Mouse (Mus musculus) yolk sac, embryonic 10.5 days (tissue): Measurements from ENCODE around the gene Dlgap1.

ENCODE experiments used
- DNase-seq: peaks from one replicate; pipeline ENCODE4 v3.0.0-alpha.2; 2017; ENCODE audit warnings: low spot score

Dlgap1 gene

GRCm38 (mm10) chr17:70173916-70174315 is 205.0 kb downstream of the Dlgap1 start:
- no peak for DNase-seq

DNA sequence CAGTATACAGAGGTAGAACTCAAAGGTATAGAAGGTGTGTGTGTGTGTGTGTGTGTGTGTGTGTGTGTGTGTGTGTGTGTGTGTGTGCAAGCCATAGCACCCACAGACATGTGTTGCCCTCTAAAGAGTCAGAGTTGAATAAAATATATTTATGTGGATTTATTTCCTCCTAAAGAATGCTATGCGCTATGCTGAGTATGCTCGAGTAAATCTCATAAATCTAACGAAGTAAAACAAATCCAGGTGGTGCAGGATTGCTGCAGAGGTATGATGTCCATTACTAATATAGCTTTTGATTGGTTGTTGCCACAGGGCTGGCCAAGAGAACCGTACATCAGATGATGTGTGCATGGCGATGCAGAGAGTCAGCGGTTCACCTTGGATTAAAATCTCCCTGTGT is 222.4 kb downstream of the Dlgap1 start:
- DNase-seq = no peak

GRCm38 (mm10) chr17:70222891-70223290 is 254.0 kb downstream of the Dlgap1 start:
- DNase-seq = no peak

DNA sequence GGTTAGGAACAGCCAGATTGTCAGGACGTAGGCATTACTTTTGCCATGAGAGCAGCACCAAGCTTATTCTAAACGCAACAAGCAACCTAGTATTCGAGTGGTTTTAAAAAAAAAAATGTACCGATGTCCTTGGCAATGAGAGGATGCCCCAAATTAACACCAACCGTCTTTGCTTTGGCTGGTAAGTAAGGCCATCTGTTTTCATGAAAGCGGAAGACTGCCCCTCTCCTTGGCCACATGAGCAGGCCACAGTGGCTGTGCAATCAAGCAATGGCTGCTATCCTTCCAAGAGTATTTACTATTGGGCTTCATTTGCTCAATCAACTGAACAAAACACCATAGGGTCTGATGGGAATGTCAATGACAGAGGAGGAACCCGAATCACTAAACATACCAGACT is 278.5 kb downstream of the Dlgap1 start:
- DNase-seq = no peak

- DNase-seq = no peak
These were observed 279.4 kb downstream of the Dlgap1 start for GRCm38 (mm10) chr17:70248250-70248649.

DNA sequence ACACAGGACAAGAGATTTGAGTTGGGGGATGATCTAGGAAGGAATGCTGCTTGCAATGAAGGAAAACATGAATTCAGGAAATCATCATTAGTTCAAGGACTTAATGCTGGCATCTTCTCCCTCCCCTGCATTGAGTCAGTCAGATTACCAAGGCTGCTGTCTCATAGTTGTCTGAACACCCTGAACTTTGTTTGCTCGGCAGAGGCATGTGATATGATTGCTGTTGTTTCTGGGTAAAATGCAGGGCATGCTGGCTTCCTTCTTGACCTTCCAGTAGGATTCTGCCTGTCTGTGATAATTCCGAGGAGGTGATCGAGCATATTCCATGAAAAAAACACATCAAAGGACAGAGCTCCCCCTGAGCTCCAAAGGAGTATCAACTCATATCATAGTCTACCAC is 283.6 kb downstream of the Dlgap1 start:
- DNase-seq = no peak

- DNase-seq = no peak
These were observed 287.5 kb downstream of the Dlgap1 start for GRCm38 (mm10) chr17:70256371-70256770.

DNA sequence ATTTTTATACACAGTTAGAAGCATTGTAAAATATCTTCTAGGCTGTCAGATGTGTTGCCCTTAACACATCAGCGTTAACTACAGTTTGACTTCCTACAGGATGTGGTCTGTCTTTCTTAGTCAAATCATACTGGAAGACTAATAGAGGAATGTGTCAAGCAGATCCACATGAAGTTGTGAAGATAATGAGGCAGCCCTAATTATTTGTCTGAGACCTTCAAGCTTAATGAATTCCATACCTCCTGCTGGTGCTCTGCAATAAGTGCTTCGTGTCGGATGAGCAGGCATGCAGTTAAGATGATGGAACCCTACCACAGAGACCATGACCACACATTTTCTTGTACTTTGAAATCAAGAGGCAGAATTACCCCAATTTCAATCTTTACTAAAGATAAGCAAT is 294.3 kb downstream of the Dlgap1 start:
- DNase-seq = no peak

- no peak for DNase-seq
These were observed 303.3 kb downstream of the Dlgap1 start for GRCm38 (mm10) chr17:70272125-70272524.

DNA sequence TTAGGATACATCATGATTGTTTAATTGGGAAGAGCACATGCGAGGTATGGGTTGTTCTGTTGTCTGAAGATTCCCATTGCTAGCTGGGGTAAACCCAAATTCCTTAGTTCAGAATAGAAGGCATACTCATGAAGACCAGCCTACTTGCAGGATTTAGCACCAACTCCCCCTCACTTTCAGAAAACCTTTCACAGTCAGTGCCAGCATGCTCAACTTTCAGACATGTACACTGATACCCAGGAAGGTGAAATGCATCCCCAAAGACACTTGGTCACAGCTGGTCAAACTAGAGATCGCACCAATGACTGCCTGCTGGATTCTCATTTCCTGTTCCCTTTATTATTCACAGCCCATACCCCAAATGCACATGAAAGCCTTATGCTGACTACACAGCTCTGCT is 318.8 kb downstream of the Dlgap1 start:
- no peak for DNase-seq

DNA sequence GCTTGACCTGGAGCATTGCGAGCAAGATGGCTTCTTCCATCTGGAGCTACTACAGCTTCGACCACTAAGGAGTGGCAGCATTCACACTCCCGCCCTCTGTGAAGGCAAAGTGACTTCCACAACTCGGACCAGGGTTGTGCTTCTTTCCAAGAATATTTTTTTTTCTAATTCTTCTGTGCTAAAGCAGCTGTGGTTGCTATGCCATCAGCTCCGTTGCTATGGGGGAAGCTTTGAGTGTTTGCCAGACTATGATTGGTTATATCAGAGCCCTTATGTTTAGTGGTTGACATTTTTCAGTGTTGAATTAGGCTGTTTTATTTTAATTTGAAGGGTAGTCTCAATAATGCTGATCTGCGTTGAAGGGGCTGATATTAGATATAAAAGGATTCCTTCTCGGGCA is 325.2 kb downstream of the Dlgap1 start:
- no peak for DNase-seq

- no peak for DNase-seq
These were observed 333.1 kb downstream of the Dlgap1 start for GRCm38 (mm10) chr17:70301941-70302478.

DNA sequence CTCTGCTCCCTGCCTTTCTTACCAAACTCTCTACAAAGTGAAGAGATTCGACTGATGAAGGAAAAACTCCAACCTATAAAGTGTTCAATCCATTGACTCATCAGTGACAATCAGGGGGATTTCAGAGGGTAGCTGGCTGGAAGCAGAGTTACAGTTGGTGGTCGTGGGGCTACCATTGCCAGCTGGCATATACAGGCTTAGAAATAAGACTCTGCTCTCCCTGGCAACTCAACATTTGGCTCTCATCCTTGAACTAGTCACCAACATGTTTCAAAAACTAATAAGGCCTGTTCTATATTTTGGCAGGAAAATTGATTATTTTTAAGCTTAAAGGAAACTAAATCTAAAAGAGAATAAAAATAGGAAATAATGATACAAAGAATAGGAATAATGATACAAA is 333.8 kb downstream of the Dlgap1 start:
- DNase-seq = no peak

DNA sequence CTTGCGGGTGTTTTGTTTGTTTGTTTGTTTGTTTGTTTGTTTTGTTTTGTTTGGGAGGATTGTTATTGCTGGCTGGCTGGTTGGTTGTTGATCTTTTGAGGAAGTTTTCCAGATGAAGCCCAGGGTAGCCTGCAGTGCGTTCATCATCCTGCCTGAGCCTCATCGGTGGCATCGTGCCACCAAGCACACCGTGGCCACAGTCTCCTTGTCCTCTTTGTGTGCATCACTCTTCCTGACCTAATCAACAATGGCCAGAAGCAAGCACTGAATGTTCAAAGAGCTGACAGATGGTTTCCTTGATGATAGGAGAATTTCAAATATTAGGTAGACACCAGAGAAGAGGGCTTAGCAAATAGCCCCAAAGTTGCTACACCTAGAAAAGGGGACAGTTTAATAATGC is 336.1 kb downstream of the Dlgap1 start:
- no peak for DNase-seq

GRCm38 (mm10) chr17:70307418-70308176 is 338.7 kb downstream of the Dlgap1 start:
- DNase-seq = no peak

- DNase-seq = no peak
These were observed 339.7 kb downstream of the Dlgap1 start for GRCm38 (mm10) chr17:70308364-70309231.

DNA sequence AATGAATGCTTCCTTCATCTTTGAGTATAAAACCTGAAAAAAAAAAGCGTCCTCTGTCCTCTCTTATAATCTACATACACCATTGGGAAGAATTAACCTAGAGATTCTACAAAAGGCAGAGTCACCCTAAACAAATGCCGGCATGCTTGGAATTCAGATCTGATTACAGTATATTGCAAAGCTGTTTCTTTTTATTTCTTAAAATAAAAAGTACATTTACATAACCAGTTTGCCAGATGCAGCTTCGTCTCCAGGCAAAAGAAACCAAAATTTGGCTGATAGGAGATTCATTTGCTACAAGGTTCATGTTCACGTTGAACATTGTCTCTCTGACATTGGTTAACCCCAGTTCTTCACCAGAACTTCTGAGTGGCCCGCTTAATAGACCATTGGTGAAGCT is 347.5 kb downstream of the Dlgap1 start:
- DNase-seq = no peak

DNA sequence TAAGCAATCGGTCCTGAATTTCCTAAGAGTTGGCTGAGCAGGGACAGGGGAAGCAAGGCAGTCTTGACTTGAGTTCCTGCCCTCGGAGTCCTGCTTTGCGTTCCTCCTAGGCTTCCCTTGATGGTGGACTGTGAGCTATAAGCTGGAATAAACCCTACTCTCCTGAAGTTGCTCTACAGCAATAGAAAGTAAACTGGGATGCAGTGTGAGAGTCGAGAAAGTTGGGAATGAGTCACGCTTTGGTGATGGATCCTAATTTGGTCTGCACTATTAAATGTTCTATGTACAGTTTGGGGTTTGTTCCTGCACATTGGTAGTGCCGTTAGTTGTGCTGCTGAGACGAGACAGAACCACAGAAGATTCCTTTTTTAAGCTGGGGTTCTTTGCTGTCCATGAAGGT is 348.9 kb downstream of the Dlgap1 start:
- DNase-seq = no peak

DNA sequence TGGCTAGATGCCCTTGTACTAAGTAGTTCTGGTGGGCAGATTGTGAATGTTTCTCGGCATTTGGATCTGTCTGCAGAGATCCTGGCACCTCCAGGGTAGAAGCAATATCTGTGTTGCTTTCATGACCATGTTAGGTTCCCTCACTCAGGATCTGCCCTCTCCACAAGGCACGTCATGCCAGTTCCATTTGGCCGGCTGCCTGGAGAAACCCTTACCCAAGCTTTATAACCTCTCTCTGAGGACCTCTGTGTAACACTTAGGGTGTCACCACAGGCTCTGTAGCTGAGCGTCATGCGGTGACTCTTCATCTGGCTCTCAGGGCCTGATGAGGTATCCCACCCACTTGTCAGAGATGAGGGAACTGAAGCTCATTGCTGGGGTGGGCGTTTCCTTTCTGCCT is 353.1 kb downstream of the Dlgap1 start:
- no peak for DNase-seq

- no peak for DNase-seq
These were observed 364.6 kb downstream of the Dlgap1 start for GRCm38 (mm10) chr17:70333440-70333839.

GRCm38 (mm10) chr17:70334171-70334570 is 365.3 kb downstream of the Dlgap1 start:
- no peak for DNase-seq

DNA sequence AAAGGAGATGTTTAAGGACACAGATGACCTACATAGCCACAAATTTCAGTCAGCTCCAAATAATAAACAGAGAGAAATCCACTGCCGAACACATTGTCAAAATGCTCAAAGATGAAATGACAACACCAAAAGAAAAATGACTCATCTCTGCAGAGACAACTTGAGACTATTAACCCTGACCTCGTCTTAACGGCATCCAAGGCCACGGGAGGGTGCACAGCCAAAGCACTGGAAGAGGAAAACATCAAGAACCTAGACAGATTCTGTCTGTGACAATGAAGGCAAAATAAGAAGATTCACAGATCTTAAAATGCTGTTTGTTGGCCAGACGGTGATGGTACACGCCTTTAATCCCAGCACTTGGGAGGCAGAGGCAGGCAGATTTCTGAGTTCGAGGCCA is 370.9 kb downstream of the Dlgap1 start:
- no peak for DNase-seq

DNA sequence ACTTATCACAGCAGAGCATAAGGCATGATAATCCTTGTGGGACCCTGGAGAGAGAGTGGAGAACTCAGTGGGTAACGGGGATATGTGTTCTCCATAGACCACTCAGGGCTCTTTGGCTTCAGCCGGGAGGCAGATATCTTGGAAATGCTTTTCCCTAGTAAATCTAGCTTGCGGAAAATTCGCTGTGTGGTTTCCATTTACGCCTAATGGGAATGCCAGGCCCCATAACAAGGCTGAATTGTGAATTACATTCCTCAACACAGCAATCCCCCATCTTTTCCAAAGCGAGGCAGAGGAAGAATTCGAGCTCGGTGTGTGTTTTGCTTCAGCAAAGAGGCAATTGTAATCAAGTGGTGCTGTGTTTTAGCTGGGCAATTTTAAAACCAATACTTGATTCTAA is 372.4 kb downstream of the Dlgap1 start:
- DNase-seq = no peak
